Mouse (Mus musculus) kidney, adult 2 months (tissue): Measurements from ENCODE around the gene Rbfox3.

Experiments used
- CTCF ChIP-seq: fragments of 200-500 bp; conservative IDR thresholded peaks from 2 replicates; pipeline ENCODE4 v1.5.1; 2011; ENCODE audit warnings: low read depth, mild to moderate bottlenecking, control low read depth, low read length, moderate library complexity, mixed read lengths; ENCODE audit not compliant: insufficient read depth, insufficient read length
- POLR2A ChIP-seq: fragments of 200-500 bp; IDR thresholded peaks from one replicate; pipeline ENCODE4 v1.6.1; 2011; ENCODE audit warnings: low read depth, low read length, control low read depth

GRCm38 (mm10) chr11:118491230-118491629 lies 420.2 kb downstream of the Rbfox3 start:
- TF ChIP-seq CTCF (no peak), POLR2A (no peak)
